Mouse (Mus musculus) E14TG2a.4 (cell line): ENCODE data around the gene Tpte.

ENCODE experiments used
- H3K27me3 ChIP-seq: 2 replicates; pipeline ENCODE4 v1.6.1; 2014; ENCODE audit warnings: low read length, control low read depth; ENCODE audit not compliant: insufficient read depth
- H3K36me3 ChIP-seq: 2 replicates; pipeline ENCODE4 v1.6.1; 2014; ENCODE audit warnings: low read length, control low read depth; ENCODE audit not compliant: insufficient read depth
- H3K4me1 ChIP-seq: replicated peaks from 2 replicates; pipeline ENCODE4 v1.6.1; 2014; ENCODE audit warnings: low read depth, low read length, control low read depth
- H3K4me3 ChIP-seq: replicated peaks from 2 replicates; pipeline ENCODE4 v1.5.1; 2014; ENCODE audit warnings: mild to moderate bottlenecking, low read length
- H3K9me3 ChIP-seq: 2 replicates; pipeline ENCODE4 v1.6.1; 2014; ENCODE audit warnings: low read length, control low read depth
- CTCF ChIP-seq: conservative IDR thresholded peaks from 2 replicates; pipeline ENCODE4 v1.5.1; 2014; ENCODE audit warnings: low read length
- NANOG ChIP-seq: IDR thresholded peaks from 2 replicates; pipeline ENCODE4 v1.6.1; 2014; ENCODE audit warnings: borderline replicate concordance, low read length, mixed read lengths
- POU5F1 ChIP-seq: IDR thresholded peaks from 2 replicates; pipeline ENCODE4 v1.6.1; 2014; ENCODE audit warnings: low read length, borderline replicate concordance

The Tpte gene

DNA sequence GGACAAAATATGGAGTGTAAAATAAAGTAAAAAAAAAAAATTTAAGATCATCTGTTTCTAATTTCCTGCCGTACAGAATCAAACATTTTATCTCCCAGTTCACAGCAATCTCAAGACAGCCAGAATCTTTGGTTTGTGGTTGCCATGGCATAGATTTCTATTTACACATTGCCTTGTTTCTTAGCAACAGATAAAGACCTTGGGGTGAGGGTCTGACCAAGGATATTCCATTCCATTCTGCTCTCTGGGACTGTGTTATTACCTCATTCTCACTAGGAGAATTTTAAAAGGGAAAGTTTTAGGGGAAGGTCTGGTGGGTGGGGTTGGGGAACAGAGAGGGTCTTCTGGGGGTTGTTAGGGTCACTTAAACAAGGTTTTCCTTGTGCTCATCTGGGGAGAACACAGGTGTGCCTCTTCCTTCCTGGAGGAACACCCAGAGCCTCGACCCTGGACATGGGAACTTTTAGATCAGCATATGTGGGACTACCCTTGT, at the start of gene Tpte:
Gene Tpte, plus strand, starts transcription at position 443 of the 493 bp plus-strand sequence.
- no peaks in the 10 kb centered on the region; the same call in 1 of the 2 replicates for H3K4me1 ChIP-seq
- no peak within 1 kb of the TSS for H3K4me3 ChIP-seq
- 0 out of 2 replicates have a peak, but pooled peaks cover 4% of the 10 kb centered on the region for H3K27me3 ChIP-seq
- no peaks in the 10 kb centered on the region for H3K9me3 ChIP-seq
- no peaks in the 10 kb centered on the region for H3K36me3 ChIP-seq
- no peak for TF ChIP-seq NANOG
- TF ChIP-seq CTCF: no peak
- no peak for TF ChIP-seq POU5F1

GRCm38 (mm10) chr8:22242986-22243385, 40.3 kb upstream of the Tpte start:
- Histone ChIP-seq H3K27me3 (no peaks in the 10 kb centered on the region), H3K4me3 (no peak overlapping the region), H3K9me3 (no peaks in the 10 kb centered on the region), H3K36me3 (peaks cover 9% of the 10 kb centered on the region; the same call in 1 of the 2 replicates), H3K4me1 (no peaks in the 10 kb centered on the region)
- TF ChIP-seq POU5F1 (no peak), NANOG (no peak), CTCF (no peak)

DNA sequence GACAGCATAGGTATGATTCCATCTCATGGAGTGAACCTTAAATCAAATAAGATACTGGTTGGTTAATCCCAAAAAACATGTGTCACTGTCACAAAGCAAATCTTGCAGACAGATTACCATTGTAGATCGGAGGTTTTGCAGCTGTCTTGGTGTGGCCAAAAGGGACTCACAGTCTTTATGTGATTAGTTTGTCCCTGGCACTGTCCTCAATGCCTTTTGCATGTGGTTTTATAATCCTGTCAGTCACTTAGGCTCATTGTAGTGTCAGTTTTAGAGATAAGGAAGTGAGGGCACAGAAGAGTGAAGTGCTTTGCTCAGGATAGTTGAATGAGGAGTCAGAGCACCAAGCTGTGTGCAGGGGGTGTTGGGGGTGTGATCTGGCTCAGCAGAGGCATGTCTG, 37.6 kb upstream of the Tpte start:
- Histone ChIP-seq H3K27me3 (no peaks in the 10 kb centered on the region), H3K4me1 (no peaks in the 10 kb centered on the region), H3K36me3 (peaks cover 9% of the 10 kb centered on the region; the same call in 1 of the 2 replicates), H3K4me3 (no peak overlapping the region), H3K9me3 (no peaks in the 10 kb centered on the region)
- no peak for TF ChIP-seq POU5F1
- TF ChIP-seq CTCF: no peak
- TF ChIP-seq NANOG: no peak

DNA sequence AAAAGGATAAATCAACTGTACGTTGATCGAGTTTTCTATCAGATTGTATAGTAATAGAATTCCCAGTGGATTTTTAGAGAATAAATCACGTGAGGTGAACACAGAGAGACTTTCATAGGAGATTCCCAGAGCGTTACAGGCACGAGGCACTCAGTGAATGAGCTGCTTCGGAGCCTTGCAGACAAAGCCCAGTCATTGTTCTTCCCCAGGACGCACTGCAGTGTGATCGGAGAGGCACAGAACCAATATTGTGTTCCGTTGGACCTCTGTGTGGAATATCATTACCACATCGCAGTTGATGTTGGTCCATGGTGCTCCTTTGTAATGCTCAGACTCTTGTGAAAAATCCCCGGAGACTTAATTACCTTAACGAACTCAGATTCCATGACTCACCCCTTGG, 35.3 kb upstream of the Tpte start:
- Histone ChIP-seq H3K36me3 (peaks cover 9% of the 10 kb centered on the region; the same call in 1 of the 2 replicates), H3K4me3 (no peak overlapping the region), H3K9me3 (no peaks in the 10 kb centered on the region), H3K4me1 (no peaks in the 10 kb centered on the region), H3K27me3 (no peaks in the 10 kb centered on the region)
- TF ChIP-seq POU5F1 (no peak), NANOG (no peak), CTCF (no peak)

DNA sequence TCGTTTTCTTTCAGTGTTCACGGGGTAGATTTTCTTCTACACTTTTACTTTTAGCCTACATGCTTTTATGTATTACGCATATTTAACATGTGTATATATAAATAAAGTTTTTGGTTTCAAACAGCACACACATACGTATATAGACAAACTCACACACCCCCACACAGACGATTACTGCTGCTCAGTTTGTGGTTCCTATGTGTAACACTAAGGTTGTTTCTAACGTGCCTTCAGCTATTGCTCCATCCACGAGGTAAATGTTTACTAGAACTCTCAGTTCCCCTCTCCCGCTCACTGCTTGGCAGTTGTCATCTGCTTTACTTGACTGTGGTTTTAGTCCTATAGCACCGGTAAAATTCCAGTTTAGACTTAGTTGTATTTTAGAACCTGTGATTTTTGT, 34.2 kb upstream of the Tpte start:
- no peak for TF ChIP-seq CTCF
- TF ChIP-seq POU5F1: no peak
- TF ChIP-seq NANOG: no peak
- no peaks in the 10 kb centered on the region for H3K36me3 ChIP-seq

GRCm38 (mm10) chr8:22258946-22259450, 24.2 kb upstream of the Tpte start:
- H3K36me3 ChIP-seq: no peaks in the 10 kb centered on the region
- H3K9me3 ChIP-seq: peaks cover 7% of the 10 kb centered on the region
- no peak for TF ChIP-seq NANOG
- no peak for TF ChIP-seq CTCF
- TF ChIP-seq POU5F1: no peak
- peaks cover 25% of the 10 kb centered on the region for H3K4me1 ChIP-seq
- H3K4me3 ChIP-seq: peak overlapping the region; percentile 67
- H3K27me3 ChIP-seq: peaks cover 23% of the 10 kb centered on the region

More for the DNA sequence above, 34.2 kb upstream of the Tpte start:
- peaks cover 5% of the 10 kb centered on the region for H3K9me3 ChIP-seq
- no peak overlapping the region for H3K4me3 ChIP-seq
- H3K4me1 ChIP-seq: no peaks in the 10 kb centered on the region
- no peaks in the 10 kb centered on the region for H3K27me3 ChIP-seq

- Histone ChIP-seq H3K9me3 (peaks cover 2% of the 10 kb centered on the region; the same call in 1 of the 2 replicates), H3K4me3 (peak overlapping the region; percentile 67), H3K27me3 (peaks cover 23% of the 10 kb centered on the region), H3K4me1 (peaks cover 25% of the 10 kb centered on the region), H3K36me3 (no peaks in the 10 kb centered on the region)
- TF ChIP-seq NANOG (no peak), CTCF (no peak), POU5F1 (no peak)
Measured at GRCm38 (mm10) chr8:22259531-22259930, 23.7 kb upstream of the Tpte start.

GRCm38 (mm10) chr8:22260091-22260722, 23.0 kb upstream of the Tpte start:
- Histone ChIP-seq H3K9me3 (no peaks in the 10 kb centered on the region), H3K36me3 (no peaks in the 10 kb centered on the region), H3K4me3 (no peak overlapping the region), H3K4me1 (peaks cover 25% of the 10 kb centered on the region), H3K27me3 (peaks cover 23% of the 10 kb centered on the region)
- TF ChIP-seq CTCF (no peak), POU5F1 (no peak), NANOG (no peak)

DNA sequence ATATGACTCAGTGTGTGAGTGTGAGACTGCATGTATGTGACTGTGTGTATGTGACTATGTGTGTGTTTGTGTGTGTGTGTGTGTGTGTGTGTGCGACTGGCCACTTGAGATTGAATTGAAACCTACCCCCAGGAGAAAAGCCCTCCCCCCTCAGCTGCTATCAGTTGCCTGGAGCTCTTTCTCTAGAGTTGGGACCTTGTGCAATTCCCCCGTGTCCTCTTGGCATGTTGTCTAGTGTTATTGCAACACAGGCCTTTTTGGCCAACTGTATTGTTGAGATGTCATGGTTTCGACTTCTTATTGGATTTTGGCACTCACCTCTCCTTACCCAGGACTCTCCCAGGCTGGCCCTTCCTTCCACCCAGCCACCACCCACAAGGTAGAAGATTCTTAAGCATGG, 21.0 kb upstream of the Tpte start:
- Histone ChIP-seq H3K4me3 (no peak overlapping the region), H3K36me3 (no peaks in the 10 kb centered on the region), H3K27me3 (peaks cover 23% of the 10 kb centered on the region), H3K9me3 (no peaks in the 10 kb centered on the region), H3K4me1 (peaks cover 25% of the 10 kb centered on the region)
- no peak for TF ChIP-seq POU5F1
- TF ChIP-seq CTCF: no peak
- TF ChIP-seq NANOG: no peak
